Mouse (Mus musculus) left cerebral cortex, postnatal 4 days (tissue): ENCODE data around the gene Pparg. TPM values are rescaled to one million over a fixed set of nuclear protein-coding genes. Genes with fewer than 3 reads are reported as not detected.

Source experiments
- total RNA-seq, 2 experiments: library from RNA; stranded (reverse); gene quantifications; 2 replicates each; pipeline ENCODE4 v1.2.3; 2021

Gene Pparg
- total RNA-seq, 2 experiments from 2014 or later, result 1.0 to 2.0 TPM

Other genes with a start within 250 kb of the Pparg start
- 100 to 1,000 TPM; 140 to 169 TPM for gene Syn2, start 226.0 kb upstream of the Pparg start, total RNA-seq
- gene Gm17482, start 133.6 kb upstream of the Pparg start, total RNA-seq, result not detected
- gene Timp4, start 108.7 kb upstream of the Pparg start, total RNA-seq, result 1 to 10 TPM; 3.9 to 4.1 TPM
- gene Tsen2, start 183.7 kb downstream of the Pparg start, total RNA-seq, result 10 to 100 TPM; 33.3 to 36.5 TPM
- gene Mkrn2os, start 231.6 kb downstream of the Pparg start, total RNA-seq, result not detected
- gene Mkrn2, start 241.0 kb downstream of the Pparg start, total RNA-seq, result 10 to 100 TPM; 45.0 to 45.3 TPM